Comparison of ENCODE assay signal across 37 mouse cellular contexts in the genomic region with DNA sequence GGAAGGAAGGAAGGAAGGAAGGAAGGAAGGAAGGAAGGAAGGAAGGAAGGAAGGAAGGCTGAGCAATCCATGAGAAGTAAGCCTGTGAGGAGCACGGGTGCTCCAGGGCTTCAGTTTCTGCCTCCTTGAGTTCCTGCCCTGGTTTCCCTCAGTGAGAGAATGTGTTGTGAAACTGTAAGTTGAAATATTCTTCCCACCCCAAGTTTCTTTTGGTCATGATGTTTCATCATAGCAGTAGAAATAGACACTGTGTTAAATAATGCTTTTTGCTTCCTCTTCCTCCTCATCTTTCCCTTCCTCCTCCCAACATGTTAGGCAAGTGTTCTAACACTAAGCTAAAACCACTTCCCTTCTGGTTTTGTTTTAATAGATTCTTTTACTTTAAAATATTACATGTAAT. TPM values are rescaled to one million over a fixed set of nuclear protein-coding genes. Genes with fewer than 3 reads are reported as not detected.
DNase-seq lines count a peak whose midpoint lies in the region; ATAC-seq lines count a peak whose summit lies in the region.
"Had no signal": no experiment of that assay in that cellular context is flagged by ENCODE, and none has a peak within 500 bp of the region (broad histone marks: within the 10 kb centered on the region; RNA-seq: fewer than 3 reads in every experiment).

No protein-coding gene starts in this region.

- H3K36me3 ChIP-seq in liver, embryonic 16.5 days (ENCODE audit: control insufficient read depth, insufficient read depth) = no peaks in the 10 kb centered on the region
- H3K36me3 ChIP-seq in liver, embryonic 11.5 days (ENCODE audit: control insufficient read depth, insufficient read depth, low read length) = no peaks in the 10 kb centered on the region
- no peaks in the 10 kb centered on the region for H3K36me3 ChIP-seq in kidney, embryonic 14.5 days (ENCODE audit: control insufficient read depth, insufficient read depth, low read length)
- H3K36me3 ChIP-seq: embryonic facial prominence, embryonic 13.5 days; forebrain, embryonic 10.5 days; forebrain, embryonic 15.5 days; heart, embryonic 10.5 days; heart, embryonic 15.5 days; hindbrain, embryonic 13.5 days; kidney, embryonic 15.5 days; liver, embryonic 13.5 days; midbrain, embryonic 13.5 days; stomach, embryonic 15.5 days had no signal

- H3K4me3 ChIP-seq in liver, embryonic 16.5 days (ENCODE audit: low read depth, low read length) = no peak overlapping the region
- H3K4me3 ChIP-seq in liver, embryonic 11.5 days (ENCODE audit: low read depth, low read length) = no peak overlapping the region
- H3K4me3 ChIP-seq in kidney, embryonic 14.5 days (ENCODE audit: low read length) = no peak overlapping the region
- H3K4me3 ChIP-seq: embryonic facial prominence, embryonic 13.5 days; forebrain, embryonic 10.5 days; forebrain, embryonic 15.5 days; heart, embryonic 10.5 days; heart, embryonic 15.5 days; hindbrain, embryonic 13.5 days; kidney, embryonic 15.5 days; liver, embryonic 13.5 days; midbrain, embryonic 13.5 days; stomach, embryonic 15.5 days had no signal

- DNase-seq in liver, embryonic 11.5 days (ENCODE audit: low spot score) = no peak
- peak; percentile 72 for DNase-seq in 416B (ENCODE audit: low read depth)
- DNase-seq in cerebellum, adult 8-10 months = no peak
- DNase-seq: adrenal gland, adult 8-10 months; B cell, adult 2 months; cerebellum, adult 11 months; cerebellum, adult 9-11 months; kidney, postnatal 25 days; liver, embryonic 13.5 days; retina, postnatal 1 day; right cerebral cortex, postnatal 25 days; thymus, postnatal 14 days had no signal

- H3K9ac ChIP-seq in liver, embryonic 16.5 days (ENCODE audit: low read depth, low read length) = no peak overlapping the region
- H3K9ac ChIP-seq in liver, embryonic 11.5 days (ENCODE audit: low read depth, low read length) = no peak overlapping the region
- no peak overlapping the region for H3K9ac ChIP-seq in kidney, embryonic 14.5 days (ENCODE audit: low read depth, low read length)
- H3K9ac ChIP-seq: embryonic facial prominence, embryonic 13.5 days; forebrain, embryonic 15.5 days; heart, embryonic 15.5 days; hindbrain, embryonic 13.5 days; kidney, embryonic 15.5 days; liver, embryonic 13.5 days; midbrain, embryonic 13.5 days; stomach, embryonic 15.5 days had no signal

- no peak overlapping the region for H3K4me2 ChIP-seq in liver, embryonic 16.5 days (ENCODE audit: low read depth, low read length)
- no peak overlapping the region for H3K4me2 ChIP-seq in liver, embryonic 11.5 days
- H3K4me2 ChIP-seq in kidney, embryonic 14.5 days (replicated peaks; ENCODE audit: low read depth, low read length) = no peak overlapping the region
- H3K4me2 ChIP-seq: embryonic facial prominence, embryonic 13.5 days; forebrain, embryonic 15.5 days; heart, embryonic 15.5 days; hindbrain, embryonic 13.5 days; kidney, embryonic 15.5 days; liver, embryonic 13.5 days; midbrain, embryonic 13.5 days; stomach, embryonic 15.5 days had no signal

- peak; percentile 35; the same call in 1 of the 2 replicates for ATAC-seq in liver, embryonic 16.5 days (ENCODE audit: low read depth)
- no peak for ATAC-seq in liver, embryonic 11.5 days (replicated peaks; ENCODE audit: low FRiP score)
- peak; percentile 94 for ATAC-seq in common myeloid progenitor, adult 5-6 weeks (replicated peaks; ENCODE audit: low read depth, poor library complexity, severe bottlenecking)
- ATAC-seq in megakaryocyte progenitor cell, adult 5-6 weeks (replicated peaks; ENCODE audit: poor library complexity) = peak; percentile 98
- no peak for ATAC-seq in kidney, embryonic 14.5 days (ENCODE audit: low FRiP score, low TSS enrichment)
- ATAC-seq: forebrain, embryonic 15.5 days; intestine, embryonic 16.5 days; midbrain, embryonic 13.5 days had no signal

- WGBS in liver, embryonic 16.5 days (ENCODE audit: insufficient replicate concordance) = 21% methylated on average over 1 of the region's 1 CpGs
- WGBS in liver, embryonic 11.5 days = 55% methylated on average over 1 of the region's 1 CpGs
- 88% methylated on average over 1 of the region's 1 CpGs for WGBS in kidney, embryonic 14.5 days

- H3K9me3 ChIP-seq in liver, embryonic 16.5 days (replicated peaks; ENCODE audit: control insufficient read depth, low read length) = no peaks in the 10 kb centered on the region
- H3K9me3 ChIP-seq in liver, embryonic 11.5 days (ENCODE audit: control insufficient read depth, low read length) = no peaks in the 10 kb centered on the region
- H3K9me3 ChIP-seq in kidney, embryonic 14.5 days (ENCODE audit: control insufficient read depth, low read length) = no peaks in the 10 kb centered on the region
- H3K9me3 ChIP-seq: embryonic facial prominence, embryonic 13.5 days; forebrain, embryonic 10.5 days; forebrain, embryonic 15.5 days; heart, embryonic 10.5 days; heart, embryonic 15.5 days; hindbrain, embryonic 13.5 days; kidney, embryonic 15.5 days; liver, embryonic 13.5 days; midbrain, embryonic 13.5 days; stomach, embryonic 15.5 days had no signal

- H3K27ac ChIP-seq in liver, embryonic 16.5 days (ENCODE audit: low read length) = no peak overlapping the region
- no peak overlapping the region for H3K27ac ChIP-seq in liver, embryonic 11.5 days (ENCODE audit: low read depth, low read length)
- H3K27ac ChIP-seq in kidney, embryonic 14.5 days (ENCODE audit: low read depth, low read length) = no peak overlapping the region
- H3K27ac ChIP-seq: embryonic facial prominence, embryonic 13.5 days; forebrain, embryonic 10.5 days; forebrain, embryonic 15.5 days; heart, embryonic 10.5 days; heart, embryonic 15.5 days; hindbrain, embryonic 13.5 days; kidney, embryonic 15.5 days; liver, embryonic 13.5 days; midbrain, embryonic 13.5 days; stomach, embryonic 15.5 days had no signal

- no peaks in the 10 kb centered on the region for H3K4me1 ChIP-seq in liver, embryonic 16.5 days (ENCODE audit: control insufficient read depth, low read depth, low read length)
- no peaks in the 10 kb centered on the region for H3K4me1 ChIP-seq in liver, embryonic 11.5 days (replicated peaks; ENCODE audit: control insufficient read depth, insufficient read depth, low read length)
- H3K4me1 ChIP-seq in kidney, embryonic 14.5 days (ENCODE audit: control insufficient read depth, insufficient read depth, low read length) = no peaks in the 10 kb centered on the region
- H3K4me1 ChIP-seq: embryonic facial prominence, embryonic 13.5 days; forebrain, embryonic 10.5 days; forebrain, embryonic 15.5 days; heart, embryonic 10.5 days; heart, embryonic 15.5 days; hindbrain, embryonic 13.5 days; kidney, embryonic 15.5 days; liver, embryonic 13.5 days; midbrain, embryonic 13.5 days; stomach, embryonic 15.5 days had no signal

- no peaks in the 10 kb centered on the region for H3K27me3 ChIP-seq in liver, embryonic 16.5 days (ENCODE audit: control insufficient read depth, insufficient read depth, low read depth, low read length)
- no peaks in the 10 kb centered on the region for H3K27me3 ChIP-seq in liver, embryonic 11.5 days (replicated peaks; ENCODE audit: control insufficient read depth, insufficient read depth, low read length)
- no peaks in the 10 kb centered on the region for H3K27me3 ChIP-seq in kidney, embryonic 14.5 days (ENCODE audit: control insufficient read depth, insufficient read depth, low read length)
- H3K27me3 ChIP-seq: embryonic facial prominence, embryonic 13.5 days; forebrain, embryonic 15.5 days; heart, embryonic 15.5 days; hindbrain, embryonic 13.5 days; kidney, embryonic 15.5 days; liver, embryonic 13.5 days; midbrain, embryonic 13.5 days; stomach, embryonic 15.5 days had no signal

RNA-seq across cellular contexts. Expression of a gene that starts 6.6 kb away (rescaled TPM):
- 1.5 and 2.2 TPM in 2 replicates for polyA plus RNA-seq in liver, embryonic 16.5 days (2015; fragmentation: Nextera tagmentation; extraction: Ambion mirVana)
- polyA plus RNA-seq in liver, embryonic 11.5 days (2014; fragmentation: Nextera tagmentation; extraction: Ambion mirVana) = 14.6 and 15.0 TPM in 2 replicates
- total RNA-seq in common myeloid progenitor, adult 5-6 weeks (2017) = 3.1 and 13.2 TPM in 2 replicates
- total RNA-seq in megakaryocyte progenitor cell, adult 5-6 weeks (2015) = 20.5 and 25.2 TPM in 2 replicates
- 7.8 and 8.5 TPM in 2 replicates for total RNA-seq in megakaryocyte progenitor cell, adult 5-6 weeks (2017)
- 17.1 and 24.3 TPM in 2 replicates for polyA plus RNA-seq in kidney, embryonic 14.5 days (2014; fragmentation: Nextera tagmentation; extraction: Ambion mirVana)

RNA-seq across cellular contexts. Expression of a gene that starts 26.5 kb away (rescaled TPM):
- polyA plus RNA-seq in liver, embryonic 16.5 days (2015; fragmentation: Nextera tagmentation; extraction: Ambion mirVana) = not detected in 2 replicates
- not detected in 2 replicates for polyA plus RNA-seq in liver, embryonic 11.5 days (2014; fragmentation: Nextera tagmentation; extraction: Ambion mirVana)
- total RNA-seq in common myeloid progenitor, adult 5-6 weeks (2017) = not detected in 2 replicates
- not detected in 2 replicates for total RNA-seq in megakaryocyte progenitor cell, adult 5-6 weeks (2015)
- total RNA-seq in megakaryocyte progenitor cell, adult 5-6 weeks (2017) = not detected in 2 replicates
- 0.04 and 0.07 TPM in 2 replicates for polyA plus RNA-seq in kidney, embryonic 14.5 days (2014; fragmentation: Nextera tagmentation; extraction: Ambion mirVana)
- total RNA-seq: gastrocnemius, adult 8-10 months; gastrocnemius, postnatal 4 days; heart, postnatal 25 days; layer of hippocampus, adult 18-20 months; layer of hippocampus, postnatal 10 days; left cerebral cortex, adult 18-20 months; left cerebral cortex, postnatal 14 days had no signal
- polyA plus RNA-seq: embryonic facial prominence, embryonic 13.5 days; heart, embryonic 15.5 days; limb, embryonic 11.5 days; liver, embryonic 13.5 days; lung, embryonic 16.5 days; midbrain, embryonic 13.5 days; neural tube, embryonic 14.5 days; urinary bladder, adult 2 months had no signal

RNA-seq across cellular contexts. Expression of a gene that starts 29.1 kb away (rescaled TPM):
- 102 and 116 TPM in 2 replicates for polyA plus RNA-seq in liver, embryonic 16.5 days (2015; fragmentation: Nextera tagmentation; extraction: Ambion mirVana)
- 346 and 364 TPM in 2 replicates for polyA plus RNA-seq in liver, embryonic 11.5 days (2014; fragmentation: Nextera tagmentation; extraction: Ambion mirVana)
- 132 and 136 TPM in 2 replicates for total RNA-seq in common myeloid progenitor, adult 5-6 weeks (2017)
- 153 and 154 TPM in 2 replicates for total RNA-seq in megakaryocyte progenitor cell, adult 5-6 weeks (2015)
- total RNA-seq in megakaryocyte progenitor cell, adult 5-6 weeks (2017) = 182 and 256 TPM in 2 replicates
- polyA plus RNA-seq in kidney, embryonic 14.5 days (2014; fragmentation: Nextera tagmentation; extraction: Ambion mirVana) = 225 and 322 TPM in 2 replicates

RNA-seq across cellular contexts. Expression of a gene that starts 33.0 kb away (rescaled TPM):
- 4.4 and 5.3 TPM in 2 replicates for polyA plus RNA-seq in liver, embryonic 16.5 days (2015; fragmentation: Nextera tagmentation; extraction: Ambion mirVana)
- polyA plus RNA-seq in liver, embryonic 11.5 days (2014; fragmentation: Nextera tagmentation; extraction: Ambion mirVana) = 12.3 and 12.7 TPM in 2 replicates
- 68.2 and 85.0 TPM in 2 replicates for total RNA-seq in common myeloid progenitor, adult 5-6 weeks (2017)
- total RNA-seq in megakaryocyte progenitor cell, adult 5-6 weeks (2015) = 55.6 and 71.4 TPM in 2 replicates
- total RNA-seq in megakaryocyte progenitor cell, adult 5-6 weeks (2017) = 50.6 and 58.6 TPM in 2 replicates
- 6.6 and 12.7 TPM in 2 replicates for polyA plus RNA-seq in kidney, embryonic 14.5 days (2014; fragmentation: Nextera tagmentation; extraction: Ambion mirVana)

RNA-seq across cellular contexts. Expression of a gene that starts 33.5 kb away (rescaled TPM):
- polyA plus RNA-seq in liver, embryonic 16.5 days (2015; fragmentation: Nextera tagmentation; extraction: Ambion mirVana) = not detected in 2 replicates
- polyA plus RNA-seq in liver, embryonic 11.5 days (2014; fragmentation: Nextera tagmentation; extraction: Ambion mirVana) = not detected in 2 replicates
- not detected in 2 replicates for total RNA-seq in common myeloid progenitor, adult 5-6 weeks (2017)
- 0.17 TPM in 1 of 2 replicates, not detected in the other for total RNA-seq in megakaryocyte progenitor cell, adult 5-6 weeks (2015)
- 0.57 and 1.3 TPM in 2 replicates for total RNA-seq in megakaryocyte progenitor cell, adult 5-6 weeks (2017)
- not detected in 2 replicates for polyA plus RNA-seq in kidney, embryonic 14.5 days (2014; fragmentation: Nextera tagmentation; extraction: Ambion mirVana)
- total RNA-seq: gastrocnemius, postnatal 4 days had no signal
- polyA plus RNA-seq: embryonic facial prominence, embryonic 13.5 days; forebrain, embryonic 10.5 days; heart, embryonic 10.5 days; heart, embryonic 15.5 days; hindbrain, embryonic 13.5 days; intestine, embryonic 16.5 days; kidney, embryonic 15.5 days; liver, embryonic 13.5 days; lung, embryonic 16.5 days; midbrain, embryonic 13.5 days; neural tube, embryonic 14.5 days; stomach, embryonic 15.5 days had no signal

Comparison
In these comparisons a context has a peak if more than half of its experiments do, and no peak if none do; other contexts are left out.
1. ATAC-seq: peak in liver, embryonic 16.5 days (single experiment), common myeloid progenitor, adult 5-6 weeks (single experiment) and megakaryocyte progenitor cell, adult 5-6 weeks (single experiment); none in liver, embryonic 11.5 days (single experiment) and kidney, embryonic 14.5 days (single experiment).